Mouse (Mus musculus): ENCODE measurements around the gene Plekhj1. TPM values are rescaled to one million over a fixed set of nuclear protein-coding genes. Genes with fewer than 3 reads are reported as not detected.
A peak's percentile ranks its signal among the peaks of the same experiment; 100 is the strongest.

Gene Plekhj1
- polyA plus RNA-seq, 1 experiment from 2014 or later = 141 TPM

DNA sequence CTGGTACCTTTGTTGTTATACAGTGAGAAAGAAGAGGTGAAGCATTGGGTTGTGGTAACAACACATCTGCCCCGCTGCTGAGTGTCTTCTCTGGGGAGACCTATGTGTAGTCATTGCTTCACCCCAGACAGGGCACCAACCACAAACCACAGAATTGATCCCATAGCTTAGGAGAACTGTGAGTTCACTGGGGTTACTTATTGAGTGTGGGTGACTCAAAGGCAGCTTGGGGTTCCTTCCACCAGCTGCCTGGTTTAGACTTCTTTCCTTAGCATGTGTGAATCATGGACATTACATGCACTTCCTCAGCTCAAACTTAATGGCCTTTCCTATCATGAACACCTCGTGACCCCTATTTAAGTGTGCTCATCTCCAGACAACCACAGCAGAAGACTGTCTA, 34.9 kb downstream of the Plekhj1 start:
- H3K4me1 ChIP-seq = peaks cover 22% of the 10 kb centered on the region
- peaks cover 45% of the 10 kb centered on the region for H3K36me3 ChIP-seq (ENCODE audit: poor library complexity, severe bottlenecking)
- ATAC-seq = no peak
- H3K27ac ChIP-seq = no peak overlapping the region
- no peaks in the 10 kb centered on the region for H3K27me3 ChIP-seq
- H3K9ac ChIP-seq = no peak overlapping the region
- 96% methylated on average over 2 of the region's 2 CpGs for WGBS
- H3K4me3 ChIP-seq = no peak overlapping the region
- no peak overlapping the region for H3K4me2 ChIP-seq
- H3K9me3 ChIP-seq (replicated peaks) = no peaks in the 10 kb centered on the region

DNA sequence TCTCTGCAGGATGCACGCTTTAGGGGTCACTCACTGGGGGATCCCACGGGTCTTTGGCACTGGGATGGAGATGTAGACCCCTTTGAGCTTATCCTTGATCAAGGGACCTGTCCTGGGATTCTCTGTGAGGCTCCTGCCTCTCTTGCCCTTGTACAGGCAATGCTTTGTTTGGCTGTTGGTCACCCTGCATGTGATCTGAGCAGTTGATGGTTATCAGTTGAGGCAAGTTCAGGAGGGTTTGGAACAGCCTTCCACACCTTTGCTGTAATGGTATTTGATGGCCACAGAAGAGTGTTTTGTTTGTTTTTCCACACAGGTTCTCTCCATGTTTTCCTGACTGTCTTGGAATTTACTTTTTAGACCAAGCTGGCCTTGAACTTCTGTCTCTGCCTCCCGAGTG, 36.6 kb downstream of the Plekhj1 start:
- no peak overlapping the region for H3K27ac ChIP-seq
- H3K27me3 ChIP-seq = no peaks in the 10 kb centered on the region
- no peaks in the 10 kb centered on the region for H3K9me3 ChIP-seq (replicated peaks)
- WGBS = 82% methylated on average over 3 of the region's 3 CpGs
- H3K4me1 ChIP-seq = peaks cover 39% of the 10 kb centered on the region
- H3K4me3 ChIP-seq = no peak overlapping the region
- no peak for ATAC-seq
- H3K4me2 ChIP-seq = no peak overlapping the region
- no peak overlapping the region for H3K9ac ChIP-seq
- peaks cover 30% of the 10 kb centered on the region for H3K36me3 ChIP-seq (ENCODE audit: poor library complexity, severe bottlenecking)

DNA sequence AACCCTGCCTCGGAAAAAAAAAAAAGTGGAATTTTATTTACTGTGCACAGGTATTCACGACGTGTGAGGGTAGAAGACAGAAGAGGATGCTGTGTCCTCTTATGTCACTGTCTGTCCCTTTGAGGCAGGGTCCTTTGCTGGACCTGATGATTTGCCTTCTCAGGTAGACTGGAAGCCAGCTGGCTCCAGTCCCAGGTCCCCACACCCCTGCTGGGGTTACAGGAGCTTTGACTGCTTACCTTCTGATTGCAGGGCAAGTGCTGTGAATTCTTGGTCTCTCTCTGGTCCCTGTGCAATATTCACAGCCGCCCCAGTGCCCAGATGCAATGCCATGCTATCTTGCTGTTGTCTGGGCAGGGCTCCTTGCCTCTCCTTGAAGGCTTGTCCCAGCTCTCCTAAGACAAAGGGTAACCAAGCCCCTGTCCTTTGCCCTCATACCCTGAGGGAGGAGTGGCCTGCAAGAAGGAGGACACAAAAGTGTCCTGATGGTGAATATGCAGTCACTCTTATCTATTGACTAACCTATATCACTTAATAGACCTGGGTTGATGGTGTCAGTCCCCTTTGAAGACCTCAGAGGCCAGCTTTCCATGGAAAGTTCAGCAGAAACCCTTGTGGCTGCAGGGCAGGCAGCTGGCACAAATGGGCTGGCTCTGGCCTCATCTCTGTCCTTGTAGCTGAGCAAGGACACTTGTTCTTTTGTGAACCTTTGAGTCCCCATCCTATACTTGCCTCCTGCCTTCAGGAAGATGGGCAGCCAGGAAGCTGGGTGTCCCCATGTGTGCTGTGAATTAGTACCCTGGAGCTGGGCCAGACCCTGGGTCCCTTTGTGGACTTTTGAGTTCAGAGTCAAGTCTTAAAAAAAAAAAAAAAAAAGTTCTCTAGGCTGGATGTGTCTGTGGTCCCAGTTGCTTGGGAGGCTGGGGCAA, 37.6 kb downstream of the Plekhj1 start:
- 87% methylated on average over 4 of the region's 4 CpGs for WGBS
- Histone ChIP-seq H3K4me1 (peaks cover 49% of the 10 kb centered on the region), H3K27me3 (no peaks in the 10 kb centered on the region), H3K4me3 (no peak overlapping the region), H3K9ac (0 out of 2 replicates have a peak overlapping the region, but pooled peaks have one; percentile 8), H3K36me3 (ENCODE audit: poor library complexity, severe bottlenecking) (peaks cover 20% of the 10 kb centered on the region), H3K4me2 (no peak overlapping the region), H3K9me3 (replicated peaks) (no peaks in the 10 kb centered on the region), H3K27ac (no peak overlapping the region)
- ATAC-seq = no peak

- no peaks in the 10 kb centered on the region for H3K27me3 ChIP-seq
- H3K4me3 ChIP-seq = no peak overlapping the region
- H3K4me2 ChIP-seq = no peak overlapping the region
- no peaks in the 10 kb centered on the region for H3K9me3 ChIP-seq (replicated peaks)
- peaks cover 57% of the 10 kb centered on the region for H3K4me1 ChIP-seq
- ATAC-seq = no peak
- H3K9ac ChIP-seq = no peak overlapping the region
- H3K36me3 ChIP-seq (ENCODE audit: poor library complexity, severe bottlenecking) = no peaks in the 10 kb centered on the region
- no peak overlapping the region for H3K27ac ChIP-seq
- 93% methylated on average over 7 of the region's 7 CpGs for WGBS
Observed at GRCm38 (mm10) chr10:80758651-80759050, 39.8 kb downstream of the Plekhj1 start.

GRCm38 (mm10) chr10:80757717-80758116, 40.7 kb downstream of the Plekhj1 start:
- ATAC-seq = no peak
- WGBS = 35% methylated on average over 5 of the region's 5 CpGs

DNA sequence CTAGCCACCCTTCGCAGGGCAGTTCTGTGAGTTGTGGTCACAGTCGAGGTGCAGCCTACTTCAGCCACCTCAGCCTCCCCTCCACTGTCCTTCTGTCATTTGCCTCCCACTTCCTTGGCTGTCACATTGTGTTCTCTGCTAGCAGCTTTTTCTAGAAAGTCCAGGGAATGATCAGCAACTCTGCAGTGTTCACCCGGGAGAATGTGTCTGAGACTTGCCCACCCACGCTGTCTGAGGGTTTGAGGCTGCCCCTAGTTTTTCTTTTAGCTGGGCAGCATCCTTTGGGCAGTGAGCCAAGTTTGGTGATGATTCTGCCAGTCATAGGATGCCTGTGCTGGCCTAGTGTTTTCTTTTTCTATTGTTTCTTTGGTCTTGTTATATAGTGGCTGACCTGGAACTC, 41.5 kb downstream of the Plekhj1 start:
- Histone ChIP-seq H3K36me3 (ENCODE audit: poor library complexity, severe bottlenecking) (no peaks in the 10 kb centered on the region), H3K27ac (no peak overlapping the region), H3K27me3 (no peaks in the 10 kb centered on the region), H3K9me3 (replicated peaks) (no peaks in the 10 kb centered on the region), H3K4me3 (peak overlapping the region; percentile 97), H3K4me2 (peak overlapping the region; percentile 100), H3K9ac (peak overlapping the region; percentile 96), H3K4me1 (peaks cover 62% of the 10 kb centered on the region)
- ATAC-seq = no peak
- 65% methylated on average over 4 of the region's 4 CpGs for WGBS

More at GRCm38 (mm10) chr10:80757717-80758116, 40.7 kb downstream of the Plekhj1 start:
- H3K4me3 ChIP-seq = peak overlapping the region; percentile 97; the same call in 1 of the 2 replicates
- peaks cover 57% of the 10 kb centered on the region for H3K4me1 ChIP-seq
- no peak overlapping the region for H3K9ac ChIP-seq
- H3K27me3 ChIP-seq = no peaks in the 10 kb centered on the region
- no peaks in the 10 kb centered on the region for H3K36me3 ChIP-seq (ENCODE audit: poor library complexity, severe bottlenecking)
- no peaks in the 10 kb centered on the region for H3K9me3 ChIP-seq (replicated peaks)
- H3K4me2 ChIP-seq = peak overlapping the region; percentile 100
- peak overlapping the region; percentile 4; the same call in 1 of the 2 replicates for H3K27ac ChIP-seq

- WGBS = 62% methylated on average over 2 of the region's 2 CpGs
- Histone ChIP-seq H3K36me3 (ENCODE audit: poor library complexity, severe bottlenecking) (no peaks in the 10 kb centered on the region), H3K27ac (no peak overlapping the region), H3K9me3 (replicated peaks) (no peaks in the 10 kb centered on the region), H3K4me1 (peaks cover 63% of the 10 kb centered on the region), H3K9ac (peak overlapping the region; percentile 96), H3K27me3 (no peaks in the 10 kb centered on the region), H3K4me2 (peak overlapping the region; percentile 100), H3K4me3 (peak overlapping the region; percentile 97)
- no peak for ATAC-seq
Observed at GRCm38 (mm10) chr10:80756509-80756908, 41.9 kb downstream of the Plekhj1 start.

DNA sequence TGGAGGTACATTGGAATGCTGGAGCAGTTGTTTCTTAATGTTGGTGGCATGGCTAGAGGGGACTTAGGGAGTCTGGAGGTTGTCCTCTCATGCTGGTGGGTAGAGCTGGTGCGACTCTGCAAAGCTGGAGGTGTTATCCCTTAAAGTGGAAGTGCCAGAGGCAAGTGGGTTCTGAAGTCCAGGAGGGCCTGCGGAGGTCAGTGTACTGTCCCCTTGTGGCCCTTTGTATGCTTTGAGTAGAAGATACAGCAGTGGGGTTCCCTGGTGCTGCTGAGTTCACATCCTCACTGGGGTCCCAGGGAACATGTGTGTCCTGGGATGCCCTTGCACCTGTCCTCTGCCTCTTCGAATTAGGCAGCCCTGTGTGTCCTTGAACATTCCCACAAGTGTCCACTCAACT, 42.3 kb downstream of the Plekhj1 start:
- Histone ChIP-seq H3K9ac (peak overlapping the region; percentile 96), H3K36me3 (ENCODE audit: poor library complexity, severe bottlenecking) (no peaks in the 10 kb centered on the region), H3K4me1 (peaks cover 62% of the 10 kb centered on the region), H3K4me3 (peak overlapping the region; percentile 97), H3K27me3 (no peaks in the 10 kb centered on the region), H3K4me2 (peak overlapping the region; percentile 100), H3K9me3 (replicated peaks) (no peaks in the 10 kb centered on the region), H3K27ac (no peak overlapping the region)
- no peak for ATAC-seq
- WGBS = 26% methylated on average over 3 of the region's 3 CpGs

- WGBS = under 1% methylated on average over 62 of the region's 75 CpGs
- Histone ChIP-seq H3K9ac (peak overlapping the region; percentile 96), H3K27ac (peak overlapping the region; percentile 80), H3K36me3 (ENCODE audit: poor library complexity, severe bottlenecking) (no peaks in the 10 kb centered on the region), H3K4me2 (peak overlapping the region; percentile 100), H3K27me3 (no peaks in the 10 kb centered on the region), H3K4me1 (peaks cover 56% of the 10 kb centered on the region), H3K9me3 (replicated peaks) (no peaks in the 10 kb centered on the region), H3K4me3 (peak overlapping the region; percentile 97)
- peak; percentile 14 for ATAC-seq
Observed at GRCm38 (mm10) chr10:80755291-80756015, 43.0 kb downstream of the Plekhj1 start.

DNA sequence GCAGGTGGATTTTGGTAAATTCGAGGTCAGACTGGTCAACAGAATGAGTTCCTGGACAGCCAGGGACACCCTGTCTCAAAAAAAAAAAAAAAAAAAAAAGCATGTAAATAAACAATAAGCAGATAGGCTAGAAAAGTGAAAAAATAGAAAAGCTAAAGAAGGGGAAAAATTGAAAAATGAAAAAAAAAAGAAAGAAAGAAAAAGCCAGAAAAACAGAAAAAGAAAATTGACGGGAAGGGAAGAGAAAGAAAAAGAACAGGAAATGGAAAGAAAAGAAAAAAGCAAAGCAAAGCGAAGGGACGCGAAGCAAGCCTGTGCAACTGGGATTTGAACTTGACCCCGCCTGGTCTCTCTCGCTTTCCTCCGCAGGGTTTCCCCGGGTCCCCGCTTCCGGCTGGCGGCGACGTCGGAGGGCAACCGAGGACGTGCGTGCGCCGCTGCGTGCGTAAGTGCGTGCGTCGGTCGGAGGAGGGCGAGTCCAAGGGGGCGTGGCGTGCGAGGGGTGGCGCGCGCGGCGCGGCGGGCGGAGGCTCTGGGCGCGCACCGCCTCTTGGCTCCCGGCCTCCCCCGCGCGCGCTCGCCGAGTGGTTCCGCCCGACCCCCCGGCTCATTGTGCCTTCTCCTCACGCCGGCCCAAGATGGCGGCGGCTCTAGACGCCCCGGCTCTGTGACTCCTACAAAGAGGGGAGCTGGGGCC, 43.7 kb downstream of the Plekhj1 start, which contains the start of gene Dot1l:
Gene Dot1l, plus strand, starts transcription at position 613 of the 697 bp plus-strand sequence.
- Histone ChIP-seq H3K27me3 (no peaks in the 10 kb centered on the region), H3K36me3 (ENCODE audit: poor library complexity, severe bottlenecking) (no peaks in the 10 kb centered on the region), H3K27ac (peak within 1 kb of the TSS; percentile 80), H3K9me3 (replicated peaks) (no peaks in the 10 kb centered on the region), H3K4me3 (peak within 1 kb of the TSS; percentile 97), H3K9ac (peak within 1 kb of the TSS; percentile 96), H3K4me1 (peaks cover 55% of the 10 kb centered on the region), H3K4me2 (peak within 1 kb of the TSS; percentile 100)
- ATAC-seq = peak; percentile 91
- 1% methylated on average over 51 of the region's 57 CpGs for WGBS

GRCm38 (mm10) chr10:80752079-80752625, 46.3 kb downstream of the Plekhj1 start:
- H3K36me3 ChIP-seq (ENCODE audit: poor library complexity, severe bottlenecking) = no peaks in the 10 kb centered on the region
- peak overlapping the region; percentile 38 for H3K4me2 ChIP-seq
- peak overlapping the region; percentile 12 for H3K4me3 ChIP-seq
- 8% methylated on average over 6 of the region's 6 CpGs for WGBS
- H3K27ac ChIP-seq = no peak overlapping the region
- H3K27me3 ChIP-seq = no peaks in the 10 kb centered on the region
- no peak overlapping the region for H3K9ac ChIP-seq
- peaks cover 31% of the 10 kb centered on the region for H3K4me1 ChIP-seq
- peak; percentile 32 for ATAC-seq
- H3K9me3 ChIP-seq (replicated peaks) = no peaks in the 10 kb centered on the region
